Mouse (Mus musculus) liver, embryonic 15.5 days (tissue): ENCODE data around the gene Cd7. TPM values are rescaled to one million over a fixed set of nuclear protein-coding genes. Genes with fewer than 3 reads are reported as not detected.
"Not testable (repeated sequence)": the region's sequence is repeated elsewhere in the genome, so short reads cannot be mapped to it uniquely, and the experiment has no call there.

Experiments used
- ATAC-seq: fragments of 200-750 bp; cut with Nextera tagmentation; 2 replicates; pipeline ENCODE4 v1.8.0; 2017; ENCODE audit warnings: moderate number of reproducible peaks, mild to moderate bottlenecking, moderate library complexity; ENCODE audit not compliant: insufficient read depth
- H3K27ac ChIP-seq: fragments of 300-500 bp; sonication (generic); replicated peaks from 2 replicates; pipeline ENCODE4 v1.5.1; 2015; ENCODE audit warnings: mild to moderate bottlenecking, inconsistent platforms
- H3K27me3 ChIP-seq: fragments of 300-500 bp; sonication (generic); 2 replicates; pipeline ENCODE4 v1.6.1; 2015; ENCODE audit warnings: mild to moderate bottlenecking, inconsistent platforms
- H3K36me3 ChIP-seq: fragments of 300-500 bp; sonication (generic); replicated peaks from 2 replicates; pipeline ENCODE4 v1.6.1; 2015; ENCODE audit warnings: moderate library complexity, mild to moderate bottlenecking, inconsistent platforms
- H3K4me1 ChIP-seq: fragments of 300-500 bp; sonication (generic); replicated peaks from 2 replicates; pipeline ENCODE4 v1.6.1; 2015; ENCODE audit warnings: inconsistent platforms
- H3K4me2 ChIP-seq: fragments of 300-500 bp; sonication (generic); 2 replicates; pipeline ENCODE4 v1.6.1; 2015; ENCODE audit warnings: moderate library complexity, mild to moderate bottlenecking, inconsistent platforms
- H3K4me3 ChIP-seq: fragments of 300-500 bp; sonication (generic); replicated peaks from 2 replicates; pipeline ENCODE4 v1.5.1; 2015; ENCODE audit warnings: mild to moderate bottlenecking, inconsistent platforms
- H3K9ac ChIP-seq: fragments of 300-500 bp; sonication (generic); 2 replicates; pipeline ENCODE4 v1.6.1; 2015; ENCODE audit warnings: moderate library complexity, mild to moderate bottlenecking, inconsistent platforms
- H3K9me3 ChIP-seq: fragments of 300-500 bp; sonication (generic); replicated peaks from 2 replicates; pipeline ENCODE4 v1.6.1; 2016; ENCODE audit warnings: inconsistent platforms
- WGBS: fragments of 180-500 bp; shearing (Covaris S2); methylation state at CpG from one replicate; pipeline ENCODE4 v1.1.7; 2015; ENCODE audit warnings: mixed read lengths; ENCODE audit not compliant: insufficient replicate concordance; 5-methylcytosine and 5-hydroxymethylcytosine counted together
- polyA plus RNA-seq: library from polyadenylated mRNA; unstranded; fragments of >200 nt; fragmentation: Nextera tagmentation; extraction: Ambion mirVana; gene quantifications from 2 replicates; pipeline ENCODE4 v1.2.1, GENCODE M21; 2015

Cd7 gene
- 0.70 and 0.97 TPM in 2 replicates for polyA plus RNA-seq

DNA sequence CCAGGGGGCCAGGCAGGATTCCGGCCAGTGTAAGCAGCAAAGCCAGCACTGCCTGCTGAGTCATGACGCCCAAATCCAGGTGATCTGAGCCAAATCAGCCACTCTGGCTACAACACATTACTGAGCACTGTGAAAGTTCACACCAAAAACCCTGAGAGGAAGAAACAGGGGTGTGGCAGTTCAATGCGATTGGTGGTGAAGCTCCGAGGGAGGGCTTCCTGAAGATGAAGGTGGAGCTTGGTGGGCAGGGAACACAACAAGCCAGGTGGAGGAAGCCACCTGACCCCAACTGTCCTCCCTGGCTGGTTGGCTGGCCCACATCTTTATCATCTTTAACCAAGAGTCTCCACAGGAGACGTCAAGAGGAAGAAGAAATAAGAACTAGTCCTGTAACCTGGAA is at the start of gene Cd7:
Gene Cd7, minus strand, starts transcription at position 117 of the 400 bp plus-strand sequence.
- H3K9ac ChIP-seq = no peak within 1 kb of the TSS
- H3K27me3 ChIP-seq = peaks cover 14% of the 10 kb centered on the region
- H3K27ac ChIP-seq = no peak within 1 kb of the TSS
- H3K4me2 ChIP-seq = no peak within 1 kb of the TSS
- no peaks in the 10 kb centered on the region for H3K9me3 ChIP-seq
- no peak for ATAC-seq
- WGBS = 29% methylated on average over 5 of the region's 5 CpGs
- no peaks in the 10 kb centered on the region for H3K36me3 ChIP-seq
- no peak within 1 kb of the TSS for H3K4me3 ChIP-seq
- no peaks in the 10 kb centered on the region; the same call in 1 of the 2 replicates for H3K4me1 ChIP-seq

DNA sequence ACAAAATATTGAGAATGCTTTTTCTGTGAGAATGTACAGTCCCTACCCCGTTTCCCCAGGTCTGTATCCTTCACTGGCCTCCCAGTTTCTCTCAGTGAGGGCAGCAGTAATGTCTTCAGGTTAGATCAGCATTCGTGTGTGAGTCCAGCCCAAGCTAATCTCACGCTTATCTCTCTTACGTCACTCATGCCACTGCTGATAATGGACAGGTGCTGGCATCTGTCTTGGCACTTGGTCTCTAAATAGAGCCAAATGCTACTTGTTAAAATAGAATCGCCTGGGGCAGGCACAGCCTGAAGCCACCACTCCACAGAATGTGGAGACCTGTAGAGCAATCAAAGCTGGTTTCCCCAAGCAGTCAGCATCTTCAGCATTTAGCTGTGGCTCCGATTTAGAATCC is 49.8 kb upstream of the Cd7 start:
- Histone ChIP-seq H3K4me2 (no peak overlapping the region), H3K9ac (no peak overlapping the region), H3K4me3 (no peak overlapping the region), H3K9me3 (no peaks in the 10 kb centered on the region), H3K36me3 (no peaks in the 10 kb centered on the region), H3K27me3 (no peaks in the 10 kb centered on the region), H3K4me1 (0 out of 2 replicates have a peak, but pooled peaks cover 3% of the 10 kb centered on the region), H3K27ac (no peak overlapping the region)
- WGBS = 53% methylated on average over 6 of the region's 6 CpGs
- ATAC-seq = no peak

DNA sequence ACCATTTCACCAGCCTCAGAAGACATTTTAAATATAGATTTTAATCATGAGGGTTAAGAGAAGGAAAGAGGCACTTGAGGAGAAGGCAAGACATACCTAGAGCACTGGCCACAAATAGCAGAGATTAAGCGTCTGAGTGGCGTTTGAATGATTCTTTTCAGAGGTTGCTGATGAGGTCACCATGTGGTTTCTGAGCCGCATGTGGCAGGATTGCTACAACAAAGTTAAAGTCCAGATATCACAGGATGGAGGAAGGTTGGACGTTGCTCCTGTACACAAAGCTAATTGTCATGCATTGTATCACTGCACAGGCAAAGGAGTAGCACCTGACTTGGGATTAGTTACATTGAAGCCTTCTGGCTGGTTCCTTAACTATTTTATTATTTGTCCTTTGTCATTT is 47.1 kb upstream of the Cd7 start:
- peak; percentile 64; the same call in 1 of the 2 replicates for ATAC-seq
- Histone ChIP-seq H3K4me1 (peaks cover 16% of the 10 kb centered on the region; the same call in 1 of the 2 replicates), H3K36me3 (no peaks in the 10 kb centered on the region), H3K4me3 (0 out of 2 replicates have a peak overlapping the region, but pooled peaks have one; percentile 14), H3K9me3 (no peaks in the 10 kb centered on the region), H3K4me2 (peak overlapping the region; percentile 29), H3K27ac (peak overlapping the region; percentile 49; the same call in 1 of the 2 replicates), H3K27me3 (no peaks in the 10 kb centered on the region), H3K9ac (no peak overlapping the region)
- WGBS = 25% methylated on average over 4 of the region's 4 CpGs

DNA sequence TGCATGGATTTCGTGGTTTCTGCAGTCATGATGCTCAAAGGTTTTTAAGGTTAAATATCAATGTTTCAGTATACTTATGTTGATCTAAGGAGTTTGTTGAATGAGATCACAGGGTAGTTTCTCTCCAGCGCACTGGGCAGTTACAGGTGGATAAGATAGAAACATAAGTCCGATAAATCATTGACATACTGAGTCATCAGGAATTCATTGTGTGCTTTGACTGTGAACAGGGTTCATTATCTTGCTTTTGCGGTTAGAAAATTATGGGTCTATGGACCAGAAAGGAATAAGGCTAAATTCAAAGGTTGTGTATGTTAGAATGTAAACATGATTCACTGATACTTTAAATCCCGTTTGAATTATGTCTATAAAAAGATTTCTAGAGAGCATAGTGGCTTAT is 46.0 kb upstream of the Cd7 start:
- Histone ChIP-seq H3K27me3 (no peaks in the 10 kb centered on the region), H3K9me3 (no peaks in the 10 kb centered on the region), H3K27ac (0 out of 2 replicates have a peak overlapping the region, but pooled peaks have one; percentile 21), H3K4me3 (no peak overlapping the region), H3K36me3 (no peaks in the 10 kb centered on the region), H3K9ac (no peak overlapping the region), H3K4me2 (no peak overlapping the region), H3K4me1 (peaks cover 16% of the 10 kb centered on the region; the same call in 1 of the 2 replicates)
- ATAC-seq = no peak
- WGBS = 51% methylated on average over 5 of the region's 5 CpGs

DNA sequence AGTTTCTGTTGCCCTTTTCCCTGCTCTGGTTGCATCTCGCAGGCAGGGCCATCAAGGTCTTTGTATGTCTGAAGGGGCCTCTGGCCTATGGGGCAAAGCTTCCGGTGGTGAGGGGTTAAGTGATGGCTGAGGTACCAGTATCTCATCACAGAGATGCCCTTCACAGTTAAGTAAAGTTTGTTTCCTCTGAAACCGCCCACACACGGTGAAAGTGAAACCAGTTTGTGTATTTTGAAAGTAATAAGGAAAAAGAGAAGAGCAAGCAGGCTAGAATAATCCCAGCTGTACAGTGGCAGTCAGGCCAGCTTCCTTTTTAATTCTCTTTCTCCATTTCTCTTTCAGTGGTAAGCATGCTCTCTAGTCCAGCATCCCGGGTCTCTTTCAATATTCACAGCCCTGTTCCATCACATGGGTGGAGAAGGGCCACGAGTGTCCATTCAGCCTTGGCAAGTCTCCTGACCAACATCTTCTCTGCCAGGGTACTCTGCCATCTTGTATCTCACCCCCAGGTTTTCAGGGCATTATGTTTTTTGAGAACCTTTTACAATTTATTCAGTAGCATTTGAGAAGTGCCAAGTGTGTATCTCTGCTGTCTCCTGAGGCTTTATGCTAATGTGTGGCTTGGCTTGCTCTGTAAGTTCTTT is 43.8 kb upstream of the Cd7 start:
- Histone ChIP-seq H3K9me3 (no peaks in the 10 kb centered on the region), H3K4me3 (no peak overlapping the region), H3K9ac (no peak overlapping the region), H3K4me2 (peak overlapping the region; percentile 29; the same call in 1 of the 2 replicates), H3K4me1 (peaks cover 16% of the 10 kb centered on the region; the same call in 1 of the 2 replicates), H3K36me3 (no peaks in the 10 kb centered on the region), H3K27ac (peak overlapping the region; percentile 38), H3K27me3 (no peaks in the 10 kb centered on the region)
- WGBS = 24% methylated on average over 6 of the region's 6 CpGs
- ATAC-seq = no peak

DNA sequence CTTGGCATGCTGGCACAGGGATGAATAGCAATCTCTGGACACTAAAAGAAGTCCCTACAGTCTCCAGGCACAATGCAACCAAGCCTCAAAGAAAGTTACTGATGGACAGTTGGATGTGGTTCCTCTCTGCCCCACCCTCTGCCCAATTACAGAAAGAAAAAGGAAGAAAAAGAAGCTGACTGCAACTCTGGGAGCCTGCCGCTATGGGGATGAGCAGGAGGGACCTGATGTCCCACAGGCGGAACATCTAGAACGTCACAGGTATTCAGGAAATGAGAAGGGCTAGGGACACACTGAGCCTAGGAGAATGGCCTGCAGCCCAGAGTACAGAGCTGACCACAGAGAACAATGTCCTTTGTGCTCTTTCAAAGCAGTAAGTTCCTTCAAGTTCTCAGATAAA is 43.0 kb upstream of the Cd7 start:
- Histone ChIP-seq H3K4me1 (peaks cover 16% of the 10 kb centered on the region; the same call in 1 of the 2 replicates), H3K4me3 (no peak overlapping the region), H3K4me2 (peak overlapping the region; percentile 29; the same call in 1 of the 2 replicates), H3K9me3 (no peaks in the 10 kb centered on the region), H3K9ac (no peak overlapping the region), H3K27ac (0 out of 2 replicates have a peak overlapping the region, but pooled peaks have one; percentile 29), H3K27me3 (no peaks in the 10 kb centered on the region), H3K36me3 (no peaks in the 10 kb centered on the region)
- 48% methylated on average over 3 of the region's 3 CpGs for WGBS
- no peak for ATAC-seq

DNA sequence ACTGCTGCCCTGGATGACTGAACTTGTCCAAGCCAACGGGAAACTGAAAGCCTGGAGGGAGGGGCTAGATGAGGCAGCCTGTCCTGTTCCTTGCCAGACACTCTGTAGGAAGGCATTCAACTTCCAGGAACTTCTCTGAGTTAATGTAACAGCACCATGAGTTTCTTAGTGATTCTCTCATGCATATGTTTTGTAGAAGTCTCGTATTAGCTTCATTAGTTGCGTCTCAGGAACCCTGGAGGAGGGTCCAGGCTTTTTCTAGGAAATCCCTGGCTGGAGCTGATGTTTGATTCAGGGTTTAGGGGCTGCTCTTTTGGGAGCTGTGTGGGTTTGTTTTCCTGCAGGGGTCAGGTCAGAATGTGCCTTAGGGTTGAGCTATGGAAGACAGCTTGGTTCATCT is 41.9 kb upstream of the Cd7 start, which contains the start of gene Sectm1a:
Gene Sectm1a, minus strand, starts transcription at position 101 of the 400 bp plus-strand sequence.
- H3K9ac ChIP-seq = no peak within 1 kb of the TSS
- H3K4me3 ChIP-seq = no peak within 1 kb of the TSS
- no peaks in the 10 kb centered on the region for H3K27me3 ChIP-seq
- ATAC-seq = no peak
- no peaks in the 10 kb centered on the region for H3K9me3 ChIP-seq
- 47% methylated on average over 3 of the region's 3 CpGs for WGBS
- H3K36me3 ChIP-seq = no peaks in the 10 kb centered on the region
- peaks cover 12% of the 10 kb centered on the region; the same call in 1 of the 2 replicates for H3K4me1 ChIP-seq
- no peak within 1 kb of the TSS for H3K27ac ChIP-seq
- H3K4me2 ChIP-seq = no peak within 1 kb of the TSS

DNA sequence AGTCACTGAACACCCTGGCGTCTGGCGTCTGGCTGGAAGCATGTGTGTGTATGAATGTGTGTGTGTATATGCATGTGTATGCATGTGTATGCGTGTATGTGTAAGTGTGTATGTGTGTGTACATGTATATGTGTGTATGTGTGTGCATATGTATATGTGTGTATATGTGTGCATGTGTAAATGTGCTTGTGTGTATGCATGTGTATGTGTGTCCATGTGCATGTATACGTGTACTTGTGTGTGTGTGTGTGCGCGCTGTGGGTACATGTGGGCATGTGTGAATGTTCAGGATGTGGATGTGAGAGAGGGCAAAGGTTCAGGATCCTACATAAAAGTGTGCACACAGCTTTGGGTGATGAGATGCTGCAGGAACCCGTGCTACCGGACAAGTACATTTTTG is 41.1 kb upstream of the Cd7 start:
- no peaks in the 10 kb centered on the region for H3K9me3 ChIP-seq
- H3K27me3 ChIP-seq = no peaks in the 10 kb centered on the region
- H3K27ac ChIP-seq = no peak overlapping the region
- H3K4me1 ChIP-seq = peaks cover 12% of the 10 kb centered on the region; the same call in 1 of the 2 replicates
- WGBS = 75% methylated on average over 8 of the region's 8 CpGs
- H3K4me3 ChIP-seq = no peak overlapping the region
- no peaks in the 10 kb centered on the region for H3K36me3 ChIP-seq
- no peak overlapping the region for H3K9ac ChIP-seq
- no peak overlapping the region for H3K4me2 ChIP-seq
- ATAC-seq = no peak

DNA sequence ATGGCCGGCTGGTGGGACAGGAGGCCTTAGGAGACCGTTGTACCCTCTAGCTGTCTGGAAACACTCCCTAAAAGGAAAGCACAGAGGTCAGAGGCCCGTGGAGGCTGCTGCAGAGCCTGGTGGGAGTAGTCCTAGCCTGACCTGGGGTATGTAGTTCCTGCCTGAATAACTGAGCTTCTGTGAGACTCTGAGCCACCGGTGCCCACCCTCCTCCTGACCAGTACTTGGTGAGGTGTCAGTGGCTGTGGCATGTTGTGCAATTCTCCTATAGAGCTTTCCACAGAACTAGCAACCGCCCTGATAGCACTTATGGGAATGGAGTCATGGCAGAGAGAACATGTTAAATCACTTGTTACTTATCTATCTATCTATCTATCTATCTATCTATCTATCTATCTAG is 36.4 kb upstream of the Cd7 start:
- 51% methylated on average over 5 of the region's 5 CpGs for WGBS
- Histone ChIP-seq H3K9ac (no peak overlapping the region), H3K4me1 (no peaks in the 10 kb centered on the region), H3K27me3 (no peaks in the 10 kb centered on the region), H3K4me3 (no peak overlapping the region), H3K36me3 (no peaks in the 10 kb centered on the region), H3K9me3 (no peaks in the 10 kb centered on the region), H3K4me2 (no peak overlapping the region), H3K27ac (no peak overlapping the region)
- no peak for ATAC-seq

DNA sequence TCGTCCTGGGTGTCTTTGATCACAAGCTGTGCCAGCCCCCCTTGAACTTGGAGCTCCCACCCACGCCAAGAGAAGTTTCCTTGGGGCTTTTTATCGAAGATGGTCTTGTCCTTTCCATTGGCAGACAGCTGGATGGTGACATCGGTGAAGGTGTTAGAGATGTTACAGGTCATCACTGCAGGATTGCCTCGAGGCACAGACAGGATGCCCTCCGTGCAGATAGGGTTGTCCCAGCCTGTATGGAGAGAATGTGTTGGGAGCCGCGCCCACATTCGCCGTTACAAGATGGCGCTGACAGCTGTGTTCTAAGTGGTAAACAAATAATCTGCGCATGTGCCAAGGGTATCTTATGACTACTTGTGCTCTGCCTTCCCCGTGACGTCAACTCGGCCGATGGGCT is 30.4 kb upstream of the Cd7 start:
- 75% methylated on average over 12 of the region's 16 CpGs for WGBS
- H3K9ac ChIP-seq, ATAC-seq, H3K4me3 ChIP-seq, H3K27ac ChIP-seq, H3K4me1 ChIP-seq, H3K4me2 ChIP-seq, H3K27me3 ChIP-seq, H3K36me3 ChIP-seq, H3K9me3 ChIP-seq: not testable (repeated sequence)

DNA sequence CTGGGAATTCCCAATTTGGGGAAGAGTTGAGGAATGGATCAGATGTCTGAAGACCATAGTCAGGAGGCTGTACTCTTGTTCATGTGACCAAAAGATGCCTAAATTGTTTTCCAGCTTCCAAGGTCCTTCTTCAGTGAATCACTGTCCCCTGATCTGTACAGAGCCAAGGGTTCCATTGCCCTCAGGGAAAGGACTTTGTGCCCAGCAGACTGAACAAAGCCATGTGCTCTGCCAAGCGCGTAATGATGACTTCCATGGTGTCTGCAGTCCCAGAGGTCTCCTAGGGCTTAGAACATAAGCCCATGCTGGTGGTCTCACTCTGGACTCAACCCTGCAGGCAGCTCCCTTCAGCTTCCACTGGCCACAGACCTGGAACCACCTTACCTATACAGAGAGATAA is 28.7 kb upstream of the Cd7 start:
- Histone ChIP-seq H3K27ac (no peak overlapping the region), H3K4me3 (no peak overlapping the region), H3K36me3 (no peaks in the 10 kb centered on the region), H3K4me2 (no peak overlapping the region), H3K27me3 (no peaks in the 10 kb centered on the region), H3K9ac (no peak overlapping the region), H3K9me3 (no peaks in the 10 kb centered on the region), H3K4me1 (no peaks in the 10 kb centered on the region)
- ATAC-seq = no peak
- WGBS = 74% methylated on average over 2 of the region's 2 CpGs
